Mouse (Mus musculus): ENCODE measurements at regions not wholly inside any gene's neighbourhood (a gene's known extent, or its start where the extent isn't known, plus 50 kb on each side); places are given as distances from the start of the nearest gene placed in this dataset.
A peak's percentile ranks its signal among the peaks of the same experiment; 100 is the strongest.

- no peak overlapping the region for H3K4me2 ChIP-seq (replicated peaks; ENCODE audit: low read depth)
- H3K9me3 ChIP-seq (ENCODE audit: control insufficient read depth), result no peaks in the 10 kb centered on the region
- ATAC-seq, result no peak
- 31% methylated on average over 10 of the region's 10 CpGs for WGBS
- no peak overlapping the region for H3K27ac ChIP-seq (ENCODE audit: low read depth, low read length)
- no peak overlapping the region for H3K9ac ChIP-seq (ENCODE audit: low read depth, low read length)
- no peaks in the 10 kb centered on the region for H3K27me3 ChIP-seq (replicated peaks; ENCODE audit: control insufficient read depth, insufficient read depth, low read length)
- no peak overlapping the region for H3K4me3 ChIP-seq (ENCODE audit: low read depth, low read length)
- H3K36me3 ChIP-seq (ENCODE audit: control insufficient read depth, insufficient read depth), result no peaks in the 10 kb centered on the region
- peaks cover 6% of the 10 kb centered on the region; the same call in 1 of the 2 replicates for H3K4me1 ChIP-seq (replicated peaks; ENCODE audit: control insufficient read depth, insufficient read depth, low read length)
- TF ChIP-seq CTCF (IDR thresholded peaks at IDR 0.05; ENCODE audit: low read depth), result no peak
Observed at GRCm38 (mm10) chr2:30660613-30660991, 65.8 kb downstream of the Cstad start.

- no peak overlapping the region for H3K4me3 ChIP-seq (ENCODE audit: low read depth, low read length)
- WGBS, result 48% methylated on average over 11 of the region's 11 CpGs
- H3K27ac ChIP-seq (ENCODE audit: low read depth, low read length), result peak overlapping the region; percentile 96
- no peaks in the 10 kb centered on the region for H3K9me3 ChIP-seq (ENCODE audit: control insufficient read depth)
- no peak overlapping the region for H3K9ac ChIP-seq (ENCODE audit: low read depth, low read length)
- no peak for TF ChIP-seq CTCF (IDR thresholded peaks at IDR 0.05; ENCODE audit: low read depth)
- ATAC-seq, result no peak
- H3K36me3 ChIP-seq (ENCODE audit: control insufficient read depth, insufficient read depth), result no peaks in the 10 kb centered on the region
- no peak overlapping the region for H3K4me2 ChIP-seq (replicated peaks; ENCODE audit: low read depth)
- H3K4me1 ChIP-seq (replicated peaks; ENCODE audit: control insufficient read depth, insufficient read depth, low read length), result peaks cover 6% of the 10 kb centered on the region; the same call in 1 of the 2 replicates
- H3K27me3 ChIP-seq (replicated peaks; ENCODE audit: control insufficient read depth, insufficient read depth, low read length), result no peaks in the 10 kb centered on the region
Observed at GRCm38 (mm10) chr2:30659836-30660612, 65.2 kb downstream of the Cstad start.

- H3K4me1 ChIP-seq (replicated peaks; ENCODE audit: control insufficient read depth, insufficient read depth, low read length), result peaks cover 6% of the 10 kb centered on the region; the same call in 1 of the 2 replicates
Observed at GRCm38 (mm10) chr2:30658844-30659555, 64.2 kb downstream of the Cstad start.

More at GRCm38 (mm10) chr2:30658844-30659555, 64.2 kb downstream of the Cstad start:
- Histone ChIP-seq H3K27me3 (replicated peaks; ENCODE audit: control insufficient read depth, insufficient read depth, low read length) (no peaks in the 10 kb centered on the region), H3K36me3 (ENCODE audit: control insufficient read depth, insufficient read depth) (no peaks in the 10 kb centered on the region), H3K9me3 (ENCODE audit: control insufficient read depth) (no peaks in the 10 kb centered on the region), H3K27ac (ENCODE audit: low read depth, low read length) (peak overlapping the region; percentile 96), H3K4me2 (replicated peaks; ENCODE audit: low read depth) (peak overlapping the region; percentile 88), H3K9ac (ENCODE audit: low read depth, low read length) (peak overlapping the region; percentile 35), H3K4me3 (ENCODE audit: low read depth, low read length) (peak overlapping the region; percentile 43)
- 10% methylated on average over 16 of the region's 16 CpGs for WGBS
- peak; percentile 52 for TF ChIP-seq CTCF (IDR thresholded peaks at IDR 0.05; ENCODE audit: low read depth)
- peak; percentile 39 for ATAC-seq

Small RNA genes in the stretch of these regions (microRNA-seq; reads per million reads assigned to microRNA genes)
- 1.1 reads per million for gene Mir3089

Measured in intestine, postnatal 0 days (tissue).